Mouse (Mus musculus): Measurements from ENCODE around the gene Slc24a5.
"Not testable (repeated sequence)": the region's sequence is repeated elsewhere in the genome, so short reads cannot be mapped to it uniquely, and the experiment has no call there.

Slc24a5 gene

GRCm38 (mm10) chr2:125067894-125068293 lies at the start of gene Slc24a5:
Gene Slc24a5 (plus strand): TSS chr2:125068124.
- DNase-seq (ENCODE audit: low spot score): peak; percentile 11

- peak; percentile 9 for DNase-seq (ENCODE audit: low spot score)
These were observed 43.5 kb upstream of the Slc24a5 start for GRCm38 (mm10) chr2:125024386-125024785.

- DNase-seq (ENCODE audit: low spot score): no peak
These were observed 41.4 kb upstream of the Slc24a5 start for GRCm38 (mm10) chr2:125026358-125027000.

- no peak for DNase-seq (ENCODE audit: low spot score)
These were observed 37.3 kb upstream of the Slc24a5 start for GRCm38 (mm10) chr2:125030591-125030990.

- no peak for DNase-seq (ENCODE audit: low spot score)
These were observed 36.8 kb upstream of the Slc24a5 start for GRCm38 (mm10) chr2:125031111-125031510.

GRCm38 (mm10) chr2:125031562-125032257 lies 36.2 kb upstream of the Slc24a5 start:
- DNase-seq (ENCODE audit: low spot score): no peak

GRCm38 (mm10) chr2:125032258-125032973 lies 35.5 kb upstream of the Slc24a5 start:
- no peak for DNase-seq (ENCODE audit: low spot score)

- DNase-seq (ENCODE audit: low spot score): no peak
These were observed 34.7 kb upstream of the Slc24a5 start for GRCm38 (mm10) chr2:125033042-125033743.

GRCm38 (mm10) chr2:125055316-125055903 lies 12.5 kb upstream of the Slc24a5 start:
- DNase-seq (ENCODE audit: low spot score): peak; percentile 58

GRCm38 (mm10) chr2:125057250-125057815 lies 10.6 kb upstream of the Slc24a5 start:
- no peak for DNase-seq (ENCODE audit: low spot score)

- DNase-seq (ENCODE audit: low spot score): peak; percentile 70
These were observed 6.5 kb upstream of the Slc24a5 start for GRCm38 (mm10) chr2:125061451-125061850.

- no peak for DNase-seq (ENCODE audit: low spot score)
These were observed 5.0 kb upstream of the Slc24a5 start for GRCm38 (mm10) chr2:125062944-125063343.

GRCm38 (mm10) chr2:125067373-125067772 lies 551 bp upstream of the Slc24a5 start:
- no peak for DNase-seq (ENCODE audit: low spot score)

- no peak for DNase-seq (ENCODE audit: low spot score)
These were observed 772 bp downstream of the Slc24a5 start for GRCm38 (mm10) chr2:125068696-125069095.

GRCm38 (mm10) chr2:125073056-125073780 lies 5.3 kb downstream of the Slc24a5 start:
- DNase-seq (ENCODE audit: low spot score): no peak

- DNase-seq (ENCODE audit: low spot score): no peak
These were observed 16.0 kb downstream of the Slc24a5 start for GRCm38 (mm10) chr2:125083879-125084278.

- no peak for DNase-seq (ENCODE audit: low spot score)
These were observed 20.8 kb downstream of the Slc24a5 start for GRCm38 (mm10) chr2:125088757-125089156.

- not testable (repeated sequence) for DNase-seq (ENCODE audit: low spot score)
These were observed 24.2 kb downstream of the Slc24a5 start for GRCm38 (mm10) chr2:125092123-125092522.

- DNase-seq (ENCODE audit: low spot score): not testable (repeated sequence)
These were observed 36.6 kb downstream of the Slc24a5 start for GRCm38 (mm10) chr2:125104491-125104890.

- not testable (repeated sequence) for DNase-seq (ENCODE audit: low spot score)
These were observed 38.6 kb downstream of the Slc24a5 start for GRCm38 (mm10) chr2:125106536-125106935.

Data from testis, postnatal 14 days (tissue).